Comparison of ENCODE assay signal across 12 mouse cellular contexts in the genomic region with DNA sequence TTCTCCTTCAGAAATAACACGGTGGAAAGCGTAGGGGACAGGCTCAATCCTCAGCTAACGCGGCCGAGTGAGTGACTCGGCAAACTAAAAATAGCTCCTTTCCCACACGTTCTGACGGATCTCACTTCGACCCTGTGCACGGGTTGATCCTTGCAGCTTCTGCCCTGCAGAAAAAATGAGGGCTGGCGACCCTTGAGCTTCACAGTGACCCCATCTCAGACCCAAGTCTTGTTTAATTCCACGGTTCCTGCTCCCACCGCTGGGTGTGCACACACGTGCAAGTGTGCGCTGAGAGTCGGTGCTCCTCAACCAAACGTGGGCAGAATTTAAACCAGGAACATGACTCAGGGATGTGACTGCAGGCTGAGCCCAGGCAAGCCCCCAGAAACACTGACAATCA. TPM values are rescaled to one million over a fixed set of nuclear protein-coding genes. Genes with fewer than 3 reads are reported as not detected.
DNase-seq lines count a peak whose midpoint lies in the region; ATAC-seq and TF ChIP-seq lines count a peak whose summit lies in the region.
"Had no signal": no experiment of that assay in that cellular context is flagged by ENCODE, and none has a peak within 500 bp of the region (broad histone marks: within the 10 kb centered on the region; RNA-seq: fewer than 3 reads in every experiment).

No protein-coding gene starts in this region.

- H3K9ac ChIP-seq in hindbrain, postnatal 0 days (replicated peaks; ENCODE audit: low read length): no peak overlapping the region
- no peak overlapping the region for H3K9ac ChIP-seq in hindbrain, embryonic 16.5 days (ENCODE audit: low read depth, low read length)
- H3K9ac ChIP-seq in embryonic facial prominence, embryonic 15.5 days: no peak overlapping the region
- H3K9ac ChIP-seq in heart, postnatal 0 days (replicated peaks; ENCODE audit: low read depth, low read length): no peak overlapping the region
- H3K9ac ChIP-seq in midbrain, embryonic 16.5 days (ENCODE audit: low read depth, low read length): no peak overlapping the region
- no peak overlapping the region for H3K9ac ChIP-seq in liver, embryonic 11.5 days (ENCODE audit: low read depth, low read length)

- no peak overlapping the region for H3K4me2 ChIP-seq in hindbrain, postnatal 0 days (ENCODE audit: low read depth, low read length)
- no peak overlapping the region for H3K4me2 ChIP-seq in hindbrain, embryonic 16.5 days (ENCODE audit: low read length)
- no peak overlapping the region; the same call in 1 of the 2 replicates for H3K4me2 ChIP-seq in embryonic facial prominence, embryonic 15.5 days (replicated peaks)
- H3K4me2 ChIP-seq in heart, postnatal 0 days (ENCODE audit: low read depth, low read length): peak overlapping the region; percentile 33; the same call in 1 of the 2 replicates
- H3K4me2 ChIP-seq in midbrain, embryonic 16.5 days (ENCODE audit: low read length): no peak overlapping the region
- H3K4me2 ChIP-seq in liver, embryonic 11.5 days: no peak overlapping the region

- peaks cover 3% of the 10 kb centered on the region; the same call in 1 of the 2 replicates for H3K4me1 ChIP-seq in hindbrain, postnatal 0 days (ENCODE audit: insufficient read depth, low read length)
- peaks cover 4% of the 10 kb centered on the region; the same call in 1 of the 2 replicates for H3K4me1 ChIP-seq in hindbrain, embryonic 16.5 days (ENCODE audit: control insufficient read depth, insufficient read depth, low read depth, low read length)
- peaks cover 14% of the 10 kb centered on the region for H3K4me1 ChIP-seq in embryonic facial prominence, embryonic 15.5 days
- peaks cover 9% of the 10 kb centered on the region; the same call in 1 of the 2 replicates for H3K4me1 ChIP-seq in heart, postnatal 0 days (ENCODE audit: control insufficient read depth, insufficient read depth)
- H3K4me1 ChIP-seq in midbrain, embryonic 16.5 days (ENCODE audit: control insufficient read depth, insufficient read depth, low read length): peaks cover 9% of the 10 kb centered on the region
- peaks cover 4% of the 10 kb centered on the region for H3K4me1 ChIP-seq in liver, embryonic 11.5 days (replicated peaks; ENCODE audit: control insufficient read depth, insufficient read depth, low read length)

- no peaks in the 10 kb centered on the region for H3K36me3 ChIP-seq in hindbrain, postnatal 0 days (ENCODE audit: insufficient read depth, low read length)
- H3K36me3 ChIP-seq in hindbrain, embryonic 16.5 days (ENCODE audit: control insufficient read depth, insufficient read depth, low read length): no peaks in the 10 kb centered on the region
- no peaks in the 10 kb centered on the region for H3K36me3 ChIP-seq in embryonic facial prominence, embryonic 15.5 days
- no peaks in the 10 kb centered on the region for H3K36me3 ChIP-seq in heart, postnatal 0 days (replicated peaks; ENCODE audit: control insufficient read depth, insufficient read depth, low read length)
- H3K36me3 ChIP-seq in midbrain, embryonic 16.5 days (ENCODE audit: control insufficient read depth, insufficient read depth, low read length): 0 out of 2 replicates have a peak, but pooled peaks cover 5% of the 10 kb centered on the region
- H3K36me3 ChIP-seq in liver, embryonic 11.5 days (ENCODE audit: control insufficient read depth, insufficient read depth, low read length): no peaks in the 10 kb centered on the region
- H3K36me3 ChIP-seq: limb, embryonic 10.5 days had no signal

- no peak overlapping the region for H3K4me3 ChIP-seq in hindbrain, postnatal 0 days (ENCODE audit: low read length)
- no peak overlapping the region for H3K4me3 ChIP-seq in hindbrain, embryonic 16.5 days (ENCODE audit: low read length)
- no peak overlapping the region for H3K4me3 ChIP-seq in embryonic facial prominence, embryonic 15.5 days (replicated peaks)
- no peak overlapping the region for H3K4me3 ChIP-seq in heart, postnatal 0 days (ENCODE audit: low read depth, low read length)
- H3K4me3 ChIP-seq in midbrain, embryonic 16.5 days (ENCODE audit: low read depth, low read length): no peak overlapping the region
- H3K4me3 ChIP-seq in liver, embryonic 11.5 days (ENCODE audit: low read depth, low read length): no peak overlapping the region
- H3K4me3 ChIP-seq: limb, embryonic 10.5 days had no signal

- no peak overlapping the region for H3K27ac ChIP-seq in hindbrain, postnatal 0 days
- no peak overlapping the region for H3K27ac ChIP-seq in hindbrain, embryonic 16.5 days (ENCODE audit: low read depth, low read length)
- 0 out of 2 replicates have a peak overlapping the region, but pooled peaks have one; percentile 4 for H3K27ac ChIP-seq in embryonic facial prominence, embryonic 15.5 days (replicated peaks)
- peak overlapping the region; percentile 41; the same call in 1 of the 2 replicates for H3K27ac ChIP-seq in heart, postnatal 0 days (ENCODE audit: low read depth)
- no peak overlapping the region for H3K27ac ChIP-seq in midbrain, embryonic 16.5 days (ENCODE audit: low read length)
- no peak overlapping the region for H3K27ac ChIP-seq in liver, embryonic 11.5 days (ENCODE audit: low read depth, low read length)
- H3K27ac ChIP-seq: limb, embryonic 10.5 days; macrophage had no signal

- H3K9me3 ChIP-seq in hindbrain, postnatal 0 days (ENCODE audit: low read length): no peaks in the 10 kb centered on the region
- H3K9me3 ChIP-seq in hindbrain, embryonic 16.5 days (ENCODE audit: control insufficient read depth, low read length): no peaks in the 10 kb centered on the region
- H3K9me3 ChIP-seq in embryonic facial prominence, embryonic 15.5 days (replicated peaks): no peaks in the 10 kb centered on the region
- H3K9me3 ChIP-seq in heart, postnatal 0 days (replicated peaks; ENCODE audit: control insufficient read depth, low read length): no peaks in the 10 kb centered on the region
- no peaks in the 10 kb centered on the region for H3K9me3 ChIP-seq in midbrain, embryonic 16.5 days (replicated peaks; ENCODE audit: control insufficient read depth, low read length, poor library complexity, severe bottlenecking)
- H3K9me3 ChIP-seq in liver, embryonic 11.5 days (ENCODE audit: control insufficient read depth, low read length): no peaks in the 10 kb centered on the region
- H3K9me3 ChIP-seq: G1E; limb, embryonic 10.5 days had no signal

- DNase-seq in hindbrain, postnatal 0 days (ENCODE audit: low spot score): peak; percentile 32
- peak; percentile 65 for DNase-seq in heart, postnatal 0 days (ENCODE audit: low spot score)
- no peak for DNase-seq in lung, postnatal 36 days
- no peak for DNase-seq in liver, embryonic 11.5 days (ENCODE audit: low spot score)
- no peak for DNase-seq in kidney, postnatal 36 days
- DNase-seq: adrenal gland, postnatal 36 days had no signal

- 56% methylated on average over 17 of the region's 17 CpGs for WGBS in hindbrain, postnatal 0 days
- 65% methylated on average over 17 of the region's 17 CpGs for WGBS in hindbrain, embryonic 16.5 days
- WGBS in embryonic facial prominence, embryonic 15.5 days: 41% methylated on average over 17 of the region's 17 CpGs
- 22% methylated on average over 17 of the region's 17 CpGs for WGBS in heart, postnatal 0 days
- 50% methylated on average over 17 of the region's 17 CpGs for WGBS in midbrain, embryonic 16.5 days
- 46% methylated on average over 17 of the region's 17 CpGs for WGBS in liver, embryonic 11.5 days

- TF ChIP-seq CTCF in hindbrain, postnatal 0 days (IDR thresholded peaks at IDR 0.05; ENCODE audit: low read depth): peak; percentile 2; the same call in 1 of the 2 replicates
- no peak for TF ChIP-seq CTCF in heart, postnatal 0 days (IDR thresholded peaks at IDR 0.05; ENCODE audit: low read depth)

- ATAC-seq in hindbrain, postnatal 0 days: peak; percentile 57; the same call in 1 of the 2 replicates
- ATAC-seq in hindbrain, embryonic 16.5 days: no peak
- ATAC-seq in embryonic facial prominence, embryonic 15.5 days (ENCODE audit: insufficient number of reproducible peaks, low FRiP score, low TSS enrichment, low read depth): no peak
- ATAC-seq in heart, postnatal 0 days (ENCODE audit: insufficient read depth, low read depth): peak; percentile 79
- peak; percentile 36; the same call in 1 of the 2 replicates for ATAC-seq in midbrain, embryonic 16.5 days
- ATAC-seq in liver, embryonic 11.5 days (replicated peaks; ENCODE audit: low FRiP score): no peak

- no peak for TF ChIP-seq EP300 in heart, postnatal 0 days (IDR thresholded peaks at IDR 0.05; ENCODE audit: low read depth)

- no peaks in the 10 kb centered on the region for H3K27me3 ChIP-seq in hindbrain, postnatal 0 days (ENCODE audit: insufficient read depth, low read length)
- no peaks in the 10 kb centered on the region for H3K27me3 ChIP-seq in hindbrain, embryonic 16.5 days (replicated peaks; ENCODE audit: control insufficient read depth, insufficient read depth, low read length)
- H3K27me3 ChIP-seq in embryonic facial prominence, embryonic 15.5 days: no peaks in the 10 kb centered on the region
- no peaks in the 10 kb centered on the region for H3K27me3 ChIP-seq in heart, postnatal 0 days (ENCODE audit: control insufficient read depth, insufficient read depth, low read length)
- H3K27me3 ChIP-seq in midbrain, embryonic 16.5 days (ENCODE audit: control insufficient read depth, insufficient read depth, low read depth, low read length): no peaks in the 10 kb centered on the region
- no peaks in the 10 kb centered on the region for H3K27me3 ChIP-seq in liver, embryonic 11.5 days (replicated peaks; ENCODE audit: control insufficient read depth, insufficient read depth, low read length)

RNA-seq across cellular contexts. Expression of gene Sergef, which starts 52.1 kb away (rescaled TPM):
- total RNA-seq in hindbrain, postnatal 0 days (2014; rRNA removed): 41.8 and 53.5 TPM in 2 replicates
- 45.6 and 48.0 TPM in 2 replicates for polyA plus RNA-seq in hindbrain, postnatal 0 days (2015; fragmentation: Nextera tagmentation; extraction: Ambion mirVana)
- polyA plus RNA-seq in hindbrain, embryonic 16.5 days (2015; fragmentation: Nextera tagmentation; extraction: Ambion mirVana): 42.2 and 50.6 TPM in 2 replicates
- polyA plus RNA-seq in embryonic facial prominence, embryonic 15.5 days (2015; fragmentation: Nextera tagmentation; extraction: Ambion mirVana): 15.0 and 16.6 TPM in 2 replicates
- total RNA-seq in heart, postnatal 0 days (2014; rRNA removed; ENCODE audit: low replicate concordance): 7.9 and 9.8 TPM in 2 replicates
- polyA plus RNA-seq in heart, postnatal 0 days (2015; fragmentation: Nextera tagmentation; extraction: Ambion mirVana): 7.5 and 7.7 TPM in 2 replicates
- polyA plus RNA-seq in midbrain, embryonic 16.5 days (2015; fragmentation: Nextera tagmentation; extraction: Ambion mirVana): 43.7 and 45.8 TPM in 2 replicates
- 13.2 and 15.7 TPM in 2 replicates for polyA plus RNA-seq in liver, embryonic 11.5 days (2014; fragmentation: Nextera tagmentation; extraction: Ambion mirVana)

Comparison
In these comparisons a context has a peak if more than half of its experiments do, and no peak if none do; other contexts are left out.
1. ATAC-seq: peak in hindbrain, postnatal 0 days (single experiment), heart, postnatal 0 days (single experiment) and midbrain, embryonic 16.5 days (single experiment); none in hindbrain, embryonic 16.5 days (single experiment), embryonic facial prominence, embryonic 15.5 days (single experiment) and liver, embryonic 11.5 days (single experiment).
2. DNase-seq: peak in hindbrain, postnatal 0 days (single experiment) and heart, postnatal 0 days (single experiment); none in lung, postnatal 36 days (single experiment), liver, embryonic 11.5 days (single experiment) and kidney, postnatal 36 days (0 of 2).
3. H3K27ac ChIP-seq: peak in embryonic facial prominence, embryonic 15.5 days (single experiment) and heart, postnatal 0 days (single experiment); none in hindbrain, postnatal 0 days (single experiment), hindbrain, embryonic 16.5 days (single experiment), midbrain, embryonic 16.5 days (single experiment) and liver, embryonic 11.5 days (single experiment).